Mouse (Mus musculus): ENCODE measurements at regions not wholly inside any gene's neighbourhood (a gene's known extent, or its start where the extent isn't known, plus 50 kb on each side); places are given as distances from the start of the nearest gene placed in this dataset.

DNA sequence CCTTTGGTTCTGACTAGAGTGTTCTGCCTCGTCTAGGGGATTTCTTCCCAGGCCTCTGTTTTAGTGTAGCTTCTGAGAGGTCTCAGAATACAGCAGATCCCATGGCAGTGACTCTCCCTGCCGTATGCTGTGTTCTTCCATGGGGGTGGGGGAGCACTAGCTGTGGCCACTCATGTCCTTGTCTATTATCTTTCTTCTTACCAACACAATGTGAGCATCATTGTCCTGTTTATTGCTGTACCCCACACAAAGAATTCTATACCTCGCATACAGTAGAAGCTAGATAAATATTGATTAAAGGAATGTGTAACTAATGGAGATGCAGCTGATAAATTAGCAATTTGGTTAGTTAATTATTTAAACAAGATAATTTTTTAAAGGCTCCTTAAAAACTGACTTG, 337.5 kb upstream of the Mpped2 start:
- TF ChIP-seq CTCF (IDR thresholded peaks at IDR 0.05; ENCODE audit: low read depth, low read length) (no peak), GATA1 (IDR thresholded peaks at IDR 0.05; ENCODE audit: borderline replicate concordance, low read length) (no peak)

Data from G1E (cell line).